Mouse (Mus musculus): ENCODE results near the gene Atpaf1.
A peak's percentile ranks its signal among the peaks of the same experiment; 100 is the strongest.

Atpaf1 gene

GRCm38 (mm10) chr4:115825271-115825670 is 40.7 kb downstream of the Atpaf1 start:
- Histone ChIP-seq H3K36me3 (ENCODE audit: control insufficient read depth, insufficient read depth, low read length, poor library complexity, severe bottlenecking) (no peaks in the 10 kb centered on the region; the same call in 1 of the 2 replicates), H3K27me3 (ENCODE audit: control insufficient read depth, insufficient read depth, low read length, poor library complexity, severe bottlenecking) (no peaks in the 10 kb centered on the region)
- DNase-seq (ENCODE audit: low read depth, low spot score), result no peak

- peaks cover 1% of the 10 kb centered on the region; the same call in 1 of the 2 replicates for H3K36me3 ChIP-seq (ENCODE audit: control insufficient read depth, insufficient read depth, low read length, poor library complexity, severe bottlenecking)
- no peaks in the 10 kb centered on the region for H3K27me3 ChIP-seq (ENCODE audit: control insufficient read depth, insufficient read depth, low read length, poor library complexity, severe bottlenecking)
- no peak for DNase-seq (ENCODE audit: low read depth, low spot score)
Measured at GRCm38 (mm10) chr4:115827066-115827465, 42.5 kb downstream of the Atpaf1 start.

- Histone ChIP-seq H3K27me3 (ENCODE audit: control insufficient read depth, insufficient read depth, low read length, poor library complexity, severe bottlenecking) (no peaks in the 10 kb centered on the region), H3K36me3 (ENCODE audit: control insufficient read depth, insufficient read depth, low read length, poor library complexity, severe bottlenecking) (peaks cover 1% of the 10 kb centered on the region; the same call in 1 of the 2 replicates)
- DNase-seq (ENCODE audit: low read depth, low spot score), result peak; percentile 40
Measured at GRCm38 (mm10) chr4:115827535-115827887, 42.9 kb downstream of the Atpaf1 start.

DNA sequence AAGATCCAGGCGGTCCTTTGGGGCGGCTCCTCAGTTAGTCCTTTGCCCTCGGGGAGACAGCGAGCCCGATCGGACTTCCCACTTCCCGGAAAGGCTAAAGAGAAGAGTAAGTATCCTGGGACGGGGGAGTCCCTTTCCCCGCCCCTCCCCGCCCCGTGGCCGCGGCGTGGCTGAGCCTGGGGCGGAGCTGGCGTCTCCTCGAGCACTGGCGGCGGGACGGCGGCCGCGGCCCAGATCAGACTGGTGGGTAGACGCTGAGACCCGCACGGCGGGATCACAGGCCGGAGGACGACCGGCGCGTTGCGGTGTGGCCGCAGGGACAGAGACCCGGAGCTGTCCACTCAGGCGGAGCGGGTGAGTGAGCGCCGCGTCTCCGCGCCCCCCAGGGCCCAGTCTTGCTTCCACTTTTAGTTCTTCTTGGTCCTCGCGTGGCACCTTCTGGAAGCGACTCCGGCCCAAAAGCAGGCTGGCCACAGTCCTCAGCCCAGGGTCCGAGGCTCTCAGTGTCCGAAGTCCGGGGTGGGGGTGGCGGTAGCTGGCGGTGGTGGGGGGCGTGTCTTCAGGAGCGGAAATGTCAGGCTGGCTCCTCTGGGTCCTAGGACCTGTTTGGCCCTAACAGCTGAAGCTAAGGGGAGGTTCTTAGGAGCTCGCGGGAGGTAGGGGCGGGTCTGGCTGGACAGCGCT is 43.4 kb downstream of the Atpaf1 start, which contains the start of gene Mob3c:
TSS of gene Mob3c (plus strand) at position 205 of the 684 bp plus-strand sequence.
- DNase-seq (ENCODE audit: low read depth, low spot score), result peak; percentile 77
- no peaks in the 10 kb centered on the region for H3K27me3 ChIP-seq (ENCODE audit: control insufficient read depth, insufficient read depth, low read length, poor library complexity, severe bottlenecking)
- peaks cover 1% of the 10 kb centered on the region; the same call in 1 of the 2 replicates for H3K36me3 ChIP-seq (ENCODE audit: control insufficient read depth, insufficient read depth, low read length, poor library complexity, severe bottlenecking)

GRCm38 (mm10) chr4:115828572-115828902 is 43.9 kb downstream of the Atpaf1 start:
- Histone ChIP-seq H3K27me3 (ENCODE audit: control insufficient read depth, insufficient read depth, low read length, poor library complexity, severe bottlenecking) (no peaks in the 10 kb centered on the region), H3K36me3 (ENCODE audit: control insufficient read depth, insufficient read depth, low read length, poor library complexity, severe bottlenecking) (peaks cover 1% of the 10 kb centered on the region; the same call in 1 of the 2 replicates)
- no peak for DNase-seq (ENCODE audit: low read depth, low spot score)

DNA sequence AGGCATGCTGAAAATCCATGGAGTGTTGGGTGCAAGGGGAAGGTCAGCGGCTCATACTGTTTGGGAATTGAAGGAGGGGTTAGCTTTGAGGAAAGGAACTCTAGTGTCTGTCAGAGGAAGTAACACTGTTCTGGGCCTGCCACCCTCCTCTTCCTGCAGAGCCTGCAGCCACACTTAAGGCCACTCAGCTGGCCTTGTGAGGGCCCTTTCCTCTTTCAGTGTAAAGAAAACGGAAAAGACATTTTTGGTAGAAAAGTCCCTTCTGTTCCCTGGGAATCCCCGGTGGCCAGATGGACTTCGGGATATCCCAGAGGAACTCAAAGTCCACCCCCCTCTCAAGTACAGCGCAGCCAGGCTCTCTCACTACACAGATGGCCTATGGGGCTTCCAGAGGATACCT is 45.9 kb downstream of the Atpaf1 start:
- no peak for DNase-seq (ENCODE audit: low read depth, low spot score)

GRCm38 (mm10) chr4:115831221-115831620 is 46.6 kb downstream of the Atpaf1 start:
- Histone ChIP-seq H3K36me3 (ENCODE audit: control insufficient read depth, insufficient read depth, low read length, poor library complexity, severe bottlenecking) (peaks cover 1% of the 10 kb centered on the region), H3K27me3 (ENCODE audit: control insufficient read depth, insufficient read depth, low read length, poor library complexity, severe bottlenecking) (no peaks in the 10 kb centered on the region)
- no peak for DNase-seq (ENCODE audit: low read depth, low spot score)

More for the DNA sequence above, 45.9 kb downstream of the Atpaf1 start:
- Histone ChIP-seq H3K27me3 (ENCODE audit: control insufficient read depth, insufficient read depth, low read length, poor library complexity, severe bottlenecking) (no peaks in the 10 kb centered on the region), H3K36me3 (ENCODE audit: control insufficient read depth, insufficient read depth, low read length, poor library complexity, severe bottlenecking) (peaks cover 1% of the 10 kb centered on the region; the same call in 1 of the 2 replicates)

GRCm38 (mm10) chr4:115832040-115832439 is 47.4 kb downstream of the Atpaf1 start:
- no peak for DNase-seq (ENCODE audit: low read depth, low spot score)
- H3K36me3 ChIP-seq (ENCODE audit: control insufficient read depth, insufficient read depth, low read length, poor library complexity, severe bottlenecking), result peaks cover 1% of the 10 kb centered on the region
- H3K27me3 ChIP-seq (ENCODE audit: control insufficient read depth, insufficient read depth, low read length, poor library complexity, severe bottlenecking), result no peaks in the 10 kb centered on the region

DNA sequence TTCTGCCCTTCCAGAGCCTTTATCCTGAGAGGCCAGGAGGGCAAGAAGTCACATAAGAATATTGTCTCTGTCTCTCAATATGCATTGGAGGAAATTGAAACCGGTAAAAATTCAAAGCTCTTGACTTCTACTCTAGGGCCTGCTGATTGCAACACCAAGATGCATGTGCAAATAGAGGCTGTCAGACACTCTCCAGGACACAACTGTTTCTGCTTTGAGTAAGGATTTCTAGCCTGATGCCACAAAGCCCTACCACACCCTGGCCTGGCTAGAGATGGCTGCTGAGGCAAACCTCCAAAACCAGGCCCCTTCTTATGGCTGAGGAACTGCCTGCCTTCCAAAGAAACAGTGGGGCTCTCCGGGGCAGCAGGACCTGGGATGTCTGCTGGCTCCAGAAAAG is 51.0 kb downstream of the Atpaf1 start:
- no peak for DNase-seq (ENCODE audit: low read depth, low spot score)
- peaks cover 1% of the 10 kb centered on the region for H3K36me3 ChIP-seq (ENCODE audit: control insufficient read depth, insufficient read depth, low read length, poor library complexity, severe bottlenecking)

GRCm38 (mm10) chr4:115838196-115838595 is 53.6 kb downstream of the Atpaf1 start:
- Histone ChIP-seq H3K36me3 (ENCODE audit: control insufficient read depth, insufficient read depth, low read length, poor library complexity, severe bottlenecking) (no peaks in the 10 kb centered on the region; the same call in 1 of the 2 replicates), H3K27me3 (ENCODE audit: control insufficient read depth, insufficient read depth, low read length, poor library complexity, severe bottlenecking) (no peaks in the 10 kb centered on the region)
- DNase-seq (ENCODE audit: low read depth, low spot score), result peak; percentile 44

More for the DNA sequence above, 51.0 kb downstream of the Atpaf1 start:
- no peaks in the 10 kb centered on the region for H3K27me3 ChIP-seq (ENCODE audit: control insufficient read depth, insufficient read depth, low read length, poor library complexity, severe bottlenecking)

GRCm38 (mm10) chr4:115838696-115839641 is 54.4 kb downstream of the Atpaf1 start, which contains the start of gene Mknk1:
Mknk1 (plus strand) TSS chr4:115839198.
- H3K36me3 ChIP-seq (ENCODE audit: control insufficient read depth, insufficient read depth, low read length, poor library complexity, severe bottlenecking), result no peaks in the 10 kb centered on the region; the same call in 1 of the 2 replicates
- peak; percentile 98 for DNase-seq (ENCODE audit: low read depth, low spot score)
- H3K27me3 ChIP-seq (ENCODE audit: control insufficient read depth, insufficient read depth, low read length, poor library complexity, severe bottlenecking), result no peaks in the 10 kb centered on the region

GRCm38 (mm10) chr4:115839956-115840355 is 55.3 kb downstream of the Atpaf1 start:
- DNase-seq (ENCODE audit: low read depth, low spot score), result no peak
- H3K36me3 ChIP-seq (ENCODE audit: control insufficient read depth, insufficient read depth, low read length, poor library complexity, severe bottlenecking), result no peaks in the 10 kb centered on the region; the same call in 1 of the 2 replicates
- no peaks in the 10 kb centered on the region for H3K27me3 ChIP-seq (ENCODE audit: control insufficient read depth, insufficient read depth, low read length, poor library complexity, severe bottlenecking)

GRCm38 (mm10) chr4:115840842-115841241 is 56.2 kb downstream of the Atpaf1 start:
- no peaks in the 10 kb centered on the region; the same call in 1 of the 2 replicates for H3K36me3 ChIP-seq (ENCODE audit: control insufficient read depth, insufficient read depth, low read length, poor library complexity, severe bottlenecking)
- no peaks in the 10 kb centered on the region for H3K27me3 ChIP-seq (ENCODE audit: control insufficient read depth, insufficient read depth, low read length, poor library complexity, severe bottlenecking)
- no peak for DNase-seq (ENCODE audit: low read depth, low spot score)

DNA sequence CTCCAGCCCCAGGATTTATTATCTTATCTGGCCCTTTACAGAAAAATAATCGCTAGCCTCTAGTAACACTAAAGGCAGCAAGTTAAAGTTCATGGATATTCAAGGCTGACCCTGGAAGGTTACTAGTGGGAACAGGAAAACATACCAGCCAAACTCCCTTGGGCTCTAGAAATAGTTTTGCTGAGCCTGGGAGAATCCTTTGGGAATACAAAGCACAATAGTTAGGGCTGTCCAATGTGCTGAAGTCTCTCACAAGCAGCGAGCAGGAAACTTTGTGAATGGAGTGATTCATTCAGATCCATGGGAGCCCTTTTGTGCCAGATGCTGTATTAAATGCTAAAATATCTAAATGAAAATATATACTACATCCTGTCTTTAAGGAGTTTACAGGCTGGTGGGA is 62.0 kb downstream of the Atpaf1 start:
- no peaks in the 10 kb centered on the region for H3K36me3 ChIP-seq (ENCODE audit: control insufficient read depth, insufficient read depth, low read length, poor library complexity, severe bottlenecking)
- no peaks in the 10 kb centered on the region for H3K27me3 ChIP-seq (ENCODE audit: control insufficient read depth, insufficient read depth, low read length, poor library complexity, severe bottlenecking)
- no peak for DNase-seq (ENCODE audit: low read depth, low spot score)

DNA sequence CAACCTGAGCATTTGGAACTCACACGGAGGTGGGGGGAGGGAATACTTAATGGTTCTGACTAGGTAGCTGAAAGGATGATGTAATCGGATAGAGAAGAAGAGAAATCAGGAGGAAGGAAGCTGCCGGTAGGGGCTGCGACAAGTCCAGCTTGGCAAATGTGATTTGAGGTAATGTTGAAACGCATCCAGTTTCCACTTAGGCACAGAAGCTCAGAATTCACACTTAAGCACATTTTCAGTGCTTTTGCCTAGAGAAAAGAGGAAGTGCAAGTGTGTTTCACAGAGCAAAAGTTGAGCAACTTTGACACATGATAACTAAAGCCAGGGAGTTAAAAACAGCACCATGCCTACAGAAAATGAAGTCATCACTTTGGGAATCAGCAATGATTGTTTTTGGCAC is 62.8 kb downstream of the Atpaf1 start:
- Histone ChIP-seq H3K36me3 (ENCODE audit: control insufficient read depth, insufficient read depth, low read length, poor library complexity, severe bottlenecking) (no peaks in the 10 kb centered on the region), H3K27me3 (ENCODE audit: control insufficient read depth, insufficient read depth, low read length, poor library complexity, severe bottlenecking) (no peaks in the 10 kb centered on the region)
- peak; percentile 67 for DNase-seq (ENCODE audit: low read depth, low spot score)

All from splenic B cell, adult 2 months (primary cell).